Mouse (Mus musculus) heart, embryonic 11.5 days (tissue): ENCODE results near the gene Fsip1. TPM values are rescaled to one million over a fixed set of nuclear protein-coding genes. Genes with fewer than 3 reads are reported as not detected.

Source experiments
- ATAC-seq: fragments of 200-750 bp; cut with Nextera tagmentation; replicated peaks from 2 replicates; pipeline ENCODE4 v1.8.0; 2017; ENCODE audit warnings: moderate library complexity; ENCODE audit not compliant: insufficient number of reproducible peaks, low FRiP score, low TSS enrichment
- H3K27ac ChIP-seq: fragments of 300-500 bp; sonication (generic); 2 replicates; pipeline ENCODE4 v1.5.1; 2014; ENCODE audit warnings: mild to moderate bottlenecking, low read depth, low read length
- H3K27me3 ChIP-seq: fragments of 300-500 bp; sonication (generic); 2 replicates; pipeline ENCODE4 v1.6.1; 2014; ENCODE audit warnings: mild to moderate bottlenecking, low read length, mixed read lengths; ENCODE audit not compliant: control insufficient read depth, insufficient read depth
- H3K36me3 ChIP-seq: fragments of 300-500 bp; sonication (generic); 2 replicates; pipeline ENCODE4 v1.6.1; 2014; ENCODE audit warnings: mild to moderate bottlenecking, low read length, moderate library complexity, mixed read lengths; ENCODE audit not compliant: control insufficient read depth, insufficient read depth
- H3K4me1 ChIP-seq: fragments of 300-500 bp; sonication (generic); 2 replicates; pipeline ENCODE4 v1.6.1; 2014; ENCODE audit warnings: low read length; ENCODE audit not compliant: control insufficient read depth, insufficient read depth
- H3K4me2 ChIP-seq: fragments of 300-500 bp; sonication (generic); 2 replicates; pipeline ENCODE4 v1.6.1; 2014; ENCODE audit warnings: mild to moderate bottlenecking, moderate library complexity
- H3K4me3 ChIP-seq: fragments of 300-500 bp; sonication (generic); 2 replicates; pipeline ENCODE4 v1.5.1; 2014; ENCODE audit warnings: low read depth, low read length
- H3K9ac ChIP-seq: fragments of 300-500 bp; sonication (generic); 2 replicates; pipeline ENCODE4 v1.6.1; 2014; ENCODE audit warnings: mild to moderate bottlenecking, low read depth, low read length, moderate library complexity
- H3K9me3 ChIP-seq: fragments of 300-500 bp; sonication (generic); replicated peaks from 2 replicates; pipeline ENCODE4 v1.6.1; 2016; ENCODE audit warnings: low read length; ENCODE audit not compliant: control insufficient read depth
- WGBS: fragments of 180-500 bp; shearing (Covaris S2); extraction: QIAGEN DNeasy Blood & Tissue Kit; methylation state at CpG from one replicate; pipeline ENCODE4 v1.1.7; 2014; ENCODE audit not compliant: insufficient replicate concordance; 5-methylcytosine and 5-hydroxymethylcytosine counted together
- polyA plus RNA-seq: library from polyadenylated mRNA; unstranded; fragments of >200 nt; fragmentation: Nextera tagmentation; extraction: Ambion mirVana; gene quantifications from 2 replicates; pipeline ENCODE4 v1.2.1, GENCODE M21; 2014

Gene Fsip1
- polyA plus RNA-seq, 1 experiment from 2014 or later, result 0.34 TPM

GRCm38 (mm10) chr2:118123743-118124142 is 133.0 kb downstream of the Fsip1 start:
- H3K27me3 ChIP-seq, result no peaks in the 10 kb centered on the region
- no peak overlapping the region for H3K4me3 ChIP-seq
- peaks cover 23% of the 10 kb centered on the region for H3K36me3 ChIP-seq
- no peaks in the 10 kb centered on the region for H3K4me1 ChIP-seq
- H3K9ac ChIP-seq, result no peak overlapping the region
- ATAC-seq, result no peak
- H3K9me3 ChIP-seq, result no peaks in the 10 kb centered on the region
- H3K27ac ChIP-seq, result no peak overlapping the region
- no peak overlapping the region for H3K4me2 ChIP-seq
- WGBS, result 80% methylated on average over 9 of the region's 9 CpGs

GRCm38 (mm10) chr2:118122291-118122690 is 134.5 kb downstream of the Fsip1 start:
- Histone ChIP-seq H3K4me1 (no peaks in the 10 kb centered on the region), H3K9ac (no peak overlapping the region), H3K27ac (no peak overlapping the region), H3K4me3 (no peak overlapping the region), H3K36me3 (peaks cover 26% of the 10 kb centered on the region), H3K4me2 (no peak overlapping the region), H3K27me3 (no peaks in the 10 kb centered on the region), H3K9me3 (no peaks in the 10 kb centered on the region)
- ATAC-seq, result no peak
- WGBS, result 87% methylated on average over 6 of the region's 6 CpGs

GRCm38 (mm10) chr2:118120751-118121150 is 136.0 kb downstream of the Fsip1 start:
- no peaks in the 10 kb centered on the region for H3K9me3 ChIP-seq
- WGBS, result 85% methylated on average over 7 of the region's 7 CpGs
- ATAC-seq, result no peak

GRCm38 (mm10) chr2:118120095-118120494 is 136.7 kb downstream of the Fsip1 start:
- H3K4me2 ChIP-seq, result no peak overlapping the region
- no peak overlapping the region for H3K27ac ChIP-seq
- no peaks in the 10 kb centered on the region for H3K27me3 ChIP-seq
- H3K4me1 ChIP-seq, result no peaks in the 10 kb centered on the region
- H3K9me3 ChIP-seq, result no peaks in the 10 kb centered on the region
- peaks cover 26% of the 10 kb centered on the region for H3K36me3 ChIP-seq
- 85% methylated on average over 11 of the region's 11 CpGs for WGBS
- H3K4me3 ChIP-seq, result no peak overlapping the region
- no peak for ATAC-seq
- no peak overlapping the region for H3K9ac ChIP-seq

More at GRCm38 (mm10) chr2:118120751-118121150, 136.0 kb downstream of the Fsip1 start:
- H3K4me2 ChIP-seq, result no peak overlapping the region
- no peaks in the 10 kb centered on the region for H3K27me3 ChIP-seq
- no peak overlapping the region for H3K27ac ChIP-seq
- H3K4me1 ChIP-seq, result no peaks in the 10 kb centered on the region
- H3K9ac ChIP-seq, result no peak overlapping the region
- peaks cover 26% of the 10 kb centered on the region for H3K36me3 ChIP-seq
- H3K4me3 ChIP-seq, result no peak overlapping the region

- Histone ChIP-seq H3K36me3 (peaks cover 26% of the 10 kb centered on the region), H3K9ac (no peak overlapping the region), H3K4me2 (no peak overlapping the region), H3K9me3 (no peaks in the 10 kb centered on the region), H3K4me3 (no peak overlapping the region), H3K27me3 (no peaks in the 10 kb centered on the region), H3K4me1 (no peaks in the 10 kb centered on the region), H3K27ac (no peak overlapping the region)
- no peak for ATAC-seq
- WGBS, result 93% methylated on average over 12 of the region's 12 CpGs
These were observed 137.1 kb downstream of the Fsip1 start for GRCm38 (mm10) chr2:118119684-118120083.

- H3K27ac ChIP-seq, result no peak overlapping the region
- no peak for ATAC-seq
- H3K4me1 ChIP-seq, result no peaks in the 10 kb centered on the region
- H3K9me3 ChIP-seq, result no peaks in the 10 kb centered on the region
- H3K4me2 ChIP-seq, result no peak overlapping the region
- WGBS, result 84% methylated on average over 7 of the region's 7 CpGs
- no peak overlapping the region for H3K4me3 ChIP-seq
- no peak overlapping the region for H3K9ac ChIP-seq
- peaks cover 26% of the 10 kb centered on the region for H3K36me3 ChIP-seq
- no peaks in the 10 kb centered on the region for H3K27me3 ChIP-seq
These were observed 138.3 kb downstream of the Fsip1 start for GRCm38 (mm10) chr2:118118515-118118914.

GRCm38 (mm10) chr2:118118045-118118444 is 138.7 kb downstream of the Fsip1 start:
- H3K4me2 ChIP-seq, result no peak overlapping the region
- 76% methylated on average over 6 of the region's 6 CpGs for WGBS
- no peaks in the 10 kb centered on the region for H3K9me3 ChIP-seq
- no peak overlapping the region for H3K4me3 ChIP-seq
- H3K27ac ChIP-seq, result no peak overlapping the region
- no peak for ATAC-seq
- peaks cover 23% of the 10 kb centered on the region for H3K36me3 ChIP-seq
- no peaks in the 10 kb centered on the region for H3K27me3 ChIP-seq
- H3K9ac ChIP-seq, result no peak overlapping the region
- 0 out of 2 replicates have a peak, but pooled peaks cover 3% of the 10 kb centered on the region for H3K4me1 ChIP-seq

GRCm38 (mm10) chr2:118117401-118117800 is 139.4 kb downstream of the Fsip1 start:
- WGBS, result 66% methylated on average over 11 of the region's 11 CpGs
- H3K9ac ChIP-seq, result no peak overlapping the region
- H3K4me2 ChIP-seq, result no peak overlapping the region
- H3K27me3 ChIP-seq, result no peaks in the 10 kb centered on the region
- H3K27ac ChIP-seq, result no peak overlapping the region
- ATAC-seq, result no peak
- H3K4me1 ChIP-seq, result peaks cover 6% of the 10 kb centered on the region; the same call in 1 of the 2 replicates
- no peaks in the 10 kb centered on the region for H3K9me3 ChIP-seq
- H3K36me3 ChIP-seq, result peaks cover 23% of the 10 kb centered on the region
- no peak overlapping the region for H3K4me3 ChIP-seq

- H3K9ac ChIP-seq, result no peak overlapping the region
- H3K4me3 ChIP-seq, result no peak overlapping the region
- 59% methylated on average over 3 of the region's 3 CpGs for WGBS
- H3K27me3 ChIP-seq, result no peaks in the 10 kb centered on the region
- H3K27ac ChIP-seq, result no peak overlapping the region
- peaks cover 6% of the 10 kb centered on the region; the same call in 1 of the 2 replicates for H3K4me1 ChIP-seq
- no peak overlapping the region for H3K4me2 ChIP-seq
- peaks cover 23% of the 10 kb centered on the region for H3K36me3 ChIP-seq
- ATAC-seq, result no peak
- H3K9me3 ChIP-seq, result no peaks in the 10 kb centered on the region
These were observed 139.9 kb downstream of the Fsip1 start for GRCm38 (mm10) chr2:118116754-118117290.
